Mouse (Mus musculus) layer of hippocampus, postnatal 25 days (tissue): ENCODE results near the gene Sec13. TPM values are rescaled to one million over a fixed set of nuclear protein-coding genes. Genes with fewer than 3 reads are reported as not detected.
"Not testable (repeated sequence)": the region's sequence is repeated elsewhere in the genome, so short reads cannot be mapped to it uniquely, and the experiment has no call there.

Experiments used
- DNase-seq, 2 experiments: peaks; one replicate each; pipeline ENCODE4 v3.0.0; 2022; ENCODE audit warnings: mixed read lengths in 2 of 2, low spot score in 1 of 2; ENCODE audit errors: extremely low spot score in 1 of 2
- total RNA-seq, 2 experiments: library from RNA; stranded (reverse); gene quantifications; 2 replicates each; pipeline ENCODE4 v1.2.3; 2021

Sec13 gene
- total RNA-seq, 2 experiments from 2014 or later = 73.9 to 78.5 TPM

GRCm38 (mm10) chr6:113713389-113713788, 27.2 kb downstream of the Sec13 start:
- DNase-seq = not testable (repeated sequence)

GRCm38 (mm10) chr6:113712718-113713117, 27.8 kb downstream of the Sec13 start:
- no peak for DNase-seq

GRCm38 (mm10) chr6:113697222-113698205, 43.0 kb downstream of the Sec13 start:
- DNase-seq = no peak

GRCm38 (mm10) chr6:113696582-113697221, 43.8 kb downstream of the Sec13 start, which contains the start of gene Tatdn2:
TSS of gene Tatdn2 (plus strand) at chr6:113697050.
- DNase-seq = peak; percentile 76 to 82

- DNase-seq = no peak
Observed at GRCm38 (mm10) chr6:113695766-113696355, 44.7 kb downstream of the Sec13 start.

- DNase-seq = no peak
Observed at GRCm38 (mm10) chr6:113695203-113695602, 45.3 kb downstream of the Sec13 start.

GRCm38 (mm10) chr6:113693377-113693776, 47.2 kb downstream of the Sec13 start:
- DNase-seq = no peak

GRCm38 (mm10) chr6:113692661-113693133, 47.8 kb downstream of the Sec13 start:
- no peak for DNase-seq

- no peak for DNase-seq
Observed at GRCm38 (mm10) chr6:113691084-113691462, 49.5 kb downstream of the Sec13 start.

GRCm38 (mm10) chr6:113690400-113691083, 50.0 kb downstream of the Sec13 start:
- DNase-seq = no peak

- no peak for DNase-seq
Observed at GRCm38 (mm10) chr6:113690008-113690399, 50.5 kb downstream of the Sec13 start.

GRCm38 (mm10) chr6:113686551-113687125, 53.9 kb downstream of the Sec13 start:
- DNase-seq = no peak

GRCm38 (mm10) chr6:113683081-113683825, 57.3 kb downstream of the Sec13 start:
- no peak for DNase-seq

GRCm38 (mm10) chr6:113681271-113681670, 59.3 kb downstream of the Sec13 start:
- DNase-seq = peak; percentile 72 to 91

GRCm38 (mm10) chr6:113679993-113680566, 60.5 kb downstream of the Sec13 start:
- no peak for DNase-seq

GRCm38 (mm10) chr6:113678246-113679012, 62.1 kb downstream of the Sec13 start:
- no peak for DNase-seq
